Mouse (Mus musculus) ES-E14 (cell line): ENCODE measurements around the gene Map9.

Source experiments
- CHD2 ChIP-seq: IDR thresholded peaks from 2 replicates; pipeline ENCODE4 v1.6.1; 2014; ENCODE audit warnings: mild to moderate bottlenecking, low read depth, low read length, inconsistent platforms
- ZC3H11A ChIP-seq: IDR thresholded peaks from 2 replicates; pipeline ENCODE4 v1.6.1; 2012; ENCODE audit warnings: low read depth, mild to moderate bottlenecking, inconsistent platforms, low read length, borderline replicate concordance
- ZNF384 ChIP-seq: IDR thresholded peaks from 2 replicates; pipeline ENCODE4 v1.6.1; 2012; ENCODE audit warnings: low read depth, low read length, inconsistent platforms

GRCm38 (mm10) chr3:82315728-82316127, 42.1 kb upstream of the Map9 start:
- no peak for TF ChIP-seq CHD2
- TF ChIP-seq ZC3H11A, result no peak
- TF ChIP-seq ZNF384, result no peak
